Mouse (Mus musculus): ENCODE measurements around the gene Hist2h4.

DNA sequence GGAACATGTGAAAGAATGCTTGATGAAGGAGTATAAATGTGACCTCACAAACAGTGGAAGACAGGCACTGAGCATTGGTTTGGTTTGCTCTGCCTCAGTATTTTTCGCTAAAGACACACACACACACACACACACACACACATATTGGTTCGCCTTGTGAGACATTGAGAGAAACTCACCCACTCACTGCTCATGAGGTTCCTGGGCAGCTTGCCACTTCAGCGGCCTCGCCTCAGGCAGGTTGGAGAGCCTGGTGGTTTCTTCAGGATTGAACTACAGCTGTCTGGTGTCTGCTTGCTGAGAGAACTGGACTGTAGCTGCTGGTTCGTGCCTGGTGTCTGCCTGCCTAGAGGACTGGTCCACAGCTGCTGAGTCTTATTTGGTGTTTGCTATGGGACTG is 2.9 kb downstream of the Hist2h4 start:
- TF ChIP-seq CTCF (IDR thresholded peaks at IDR 0.05; ENCODE audit: control insufficient read depth, insufficient read depth, insufficient read length) (no peak), CEBPB (IDR thresholded peaks at IDR 0.05; ENCODE audit: low read depth) (no peak), MAX (IDR thresholded peaks at IDR 0.05) (no peak)
